Mouse (Mus musculus): ENCODE measurements at regions not wholly inside any gene's neighbourhood (a gene's known extent, or its start where the extent isn't known, plus 50 kb on each side); places are given as distances from the start of the nearest gene placed in this dataset.
"Not testable (repeated sequence)": the region's sequence is repeated elsewhere in the genome, so short reads cannot be mapped to it uniquely, and the experiment has no call there.

- Histone ChIP-seq H3K36me3 (ENCODE audit: insufficient read depth, low read length) (no peaks in the 10 kb centered on the region), H3K27ac (no peak overlapping the region), H3K27me3 (ENCODE audit: insufficient read depth, low read length) (no peaks in the 10 kb centered on the region), H3K4me2 (ENCODE audit: low read depth, low read length) (no peak overlapping the region), H3K4me3 (ENCODE audit: low read length) (no peak overlapping the region), H3K9me3 (ENCODE audit: low read length) (no peaks in the 10 kb centered on the region), H3K9ac (replicated peaks; ENCODE audit: low read length) (no peak overlapping the region), H3K4me1 (ENCODE audit: insufficient read depth, low read length) (no peaks in the 10 kb centered on the region)
- WGBS = 67% methylated on average over 1 of the region's 1 CpGs
- DNase-seq (ENCODE audit: low spot score) (no peak), ATAC-seq (no peak)
- no peak for TF ChIP-seq CTCF (IDR thresholded peaks at IDR 0.05; ENCODE audit: low read depth)
Measured at GRCm38 (mm10) chr6:20627071-20627470, 588.2 kb upstream of the Kcnd2 start.

- H3K27ac ChIP-seq = no peak overlapping the region
- no peak overlapping the region for H3K9ac ChIP-seq (replicated peaks; ENCODE audit: low read length)
- 72% methylated on average over 3 of the region's 3 CpGs for WGBS
- H3K27me3 ChIP-seq (ENCODE audit: insufficient read depth, low read length) = no peaks in the 10 kb centered on the region
- no peaks in the 10 kb centered on the region for H3K4me1 ChIP-seq (ENCODE audit: insufficient read depth, low read length)
- ATAC-seq (no peak), DNase-seq (ENCODE audit: low spot score) (peak; percentile 6)
- no peak overlapping the region for H3K4me2 ChIP-seq (ENCODE audit: low read depth, low read length)
- no peak for TF ChIP-seq CTCF (IDR thresholded peaks at IDR 0.05; ENCODE audit: low read depth)
- no peaks in the 10 kb centered on the region for H3K36me3 ChIP-seq (ENCODE audit: insufficient read depth, low read length)
- no peaks in the 10 kb centered on the region for H3K9me3 ChIP-seq (ENCODE audit: low read length)
- no peak overlapping the region for H3K4me3 ChIP-seq (ENCODE audit: low read length)
Measured at GRCm38 (mm10) chr6:20640301-20640700, 575.0 kb upstream of the Kcnd2 start.

DNA sequence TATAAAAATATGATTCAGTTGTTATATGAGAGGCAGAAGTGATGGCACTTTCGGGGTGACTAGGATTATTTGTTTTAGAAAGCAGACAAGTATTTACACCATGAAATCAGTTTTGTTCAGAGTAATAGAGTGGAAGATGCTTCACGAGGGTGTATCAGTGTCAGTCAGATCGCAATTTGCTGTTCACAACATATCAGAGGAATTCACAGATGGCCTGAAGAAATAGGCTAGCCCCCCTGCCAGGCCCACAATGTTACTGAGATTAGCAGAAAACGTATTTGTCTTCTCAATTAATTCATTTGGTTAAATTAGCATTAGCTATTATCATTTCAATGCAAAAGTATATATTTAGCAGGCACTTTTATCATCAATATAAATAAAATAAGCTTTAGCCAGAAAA, 573.9 kb upstream of the Kcnd2 start:
- H3K4me2 ChIP-seq (ENCODE audit: low read depth, low read length) = no peak overlapping the region
- peak; percentile 32; the same call in 1 of the 2 replicates for ATAC-seq
- no peaks in the 10 kb centered on the region for H3K9me3 ChIP-seq (ENCODE audit: low read length)
- no peaks in the 10 kb centered on the region for H3K4me1 ChIP-seq (ENCODE audit: insufficient read depth, low read length)
- no peak overlapping the region for H3K9ac ChIP-seq (replicated peaks; ENCODE audit: low read length)
- no peaks in the 10 kb centered on the region for H3K27me3 ChIP-seq (ENCODE audit: insufficient read depth, low read length)
- H3K36me3 ChIP-seq (ENCODE audit: insufficient read depth, low read length) = no peaks in the 10 kb centered on the region
- 37% methylated on average over 4 of the region's 4 CpGs for WGBS
- TF ChIP-seq CTCF (IDR thresholded peaks at IDR 0.05; ENCODE audit: low read depth) = no peak
- H3K27ac ChIP-seq = no peak overlapping the region
- DNase-seq (ENCODE audit: low spot score) = peak; percentile 53
- no peak overlapping the region for H3K4me3 ChIP-seq (ENCODE audit: low read length)

GRCm38 (mm10) chr6:20641851-20642250, 573.5 kb upstream of the Kcnd2 start:
- WGBS = 59% methylated on average over 2 of the region's 2 CpGs
- no peaks in the 10 kb centered on the region for H3K9me3 ChIP-seq (ENCODE audit: low read length)

GRCm38 (mm10) chr6:20657042-20657441, 558.3 kb upstream of the Kcnd2 start:
- no peak for TF ChIP-seq CTCF (IDR thresholded peaks at IDR 0.05; ENCODE audit: low read depth)
- H3K27ac ChIP-seq = no peak overlapping the region
- H3K9ac ChIP-seq (replicated peaks; ENCODE audit: low read length) = no peak overlapping the region
- H3K4me2 ChIP-seq (ENCODE audit: low read depth, low read length) = no peak overlapping the region
- no peaks in the 10 kb centered on the region for H3K9me3 ChIP-seq (ENCODE audit: low read length)
- no peak overlapping the region for H3K4me3 ChIP-seq (ENCODE audit: low read length)
- WGBS = 88% methylated on average over 1 of the region's 1 CpGs
- no peaks in the 10 kb centered on the region for H3K4me1 ChIP-seq (ENCODE audit: insufficient read depth, low read length)
- no peaks in the 10 kb centered on the region for H3K36me3 ChIP-seq (ENCODE audit: insufficient read depth, low read length)
- no peak for DNase-seq (ENCODE audit: low spot score)
- no peaks in the 10 kb centered on the region for H3K27me3 ChIP-seq (ENCODE audit: insufficient read depth, low read length)
- ATAC-seq = no peak

More at GRCm38 (mm10) chr6:20641851-20642250, 573.5 kb upstream of the Kcnd2 start:
- Histone ChIP-seq H3K36me3 (ENCODE audit: insufficient read depth, low read length) (no peaks in the 10 kb centered on the region), H3K4me1 (ENCODE audit: insufficient read depth, low read length) (no peaks in the 10 kb centered on the region), H3K4me3 (ENCODE audit: low read length) (no peak overlapping the region), H3K27me3 (ENCODE audit: insufficient read depth, low read length) (no peaks in the 10 kb centered on the region), H3K4me2 (ENCODE audit: low read depth, low read length) (no peak overlapping the region), H3K27ac (no peak overlapping the region), H3K9ac (replicated peaks; ENCODE audit: low read length) (no peak overlapping the region)
- peak; percentile 49 for DNase-seq (ENCODE audit: low spot score)
- ATAC-seq = 0 out of 2 replicates have a peak, but pooled peaks have one; percentile 43
- no peak for TF ChIP-seq CTCF (IDR thresholded peaks at IDR 0.05; ENCODE audit: low read depth)

GRCm38 (mm10) chr6:20673219-20673618, 542.1 kb upstream of the Kcnd2 start:
- H3K4me2 ChIP-seq (ENCODE audit: low read depth, low read length) = no peak overlapping the region
- no peaks in the 10 kb centered on the region for H3K4me1 ChIP-seq (ENCODE audit: insufficient read depth, low read length)
- WGBS = 65% methylated on average over 1 of the region's 1 CpGs
- H3K27ac ChIP-seq = no peak overlapping the region
- H3K27me3 ChIP-seq (ENCODE audit: insufficient read depth, low read length) = no peaks in the 10 kb centered on the region
- no peaks in the 10 kb centered on the region for H3K9me3 ChIP-seq (ENCODE audit: low read length)
- H3K36me3 ChIP-seq (ENCODE audit: insufficient read depth, low read length) = no peaks in the 10 kb centered on the region
- ATAC-seq (no peak), DNase-seq (ENCODE audit: low spot score) (no peak)
- no peak overlapping the region for H3K9ac ChIP-seq (replicated peaks; ENCODE audit: low read length)
- no peak for TF ChIP-seq CTCF (IDR thresholded peaks at IDR 0.05; ENCODE audit: low read depth)
- H3K4me3 ChIP-seq (ENCODE audit: low read length) = no peak overlapping the region

- not testable (repeated sequence) for H3K27ac ChIP-seq; H3K4me3 ChIP-seq (ENCODE audit: low read length); H3K4me2 ChIP-seq (ENCODE audit: low read depth, low read length); H3K36me3 ChIP-seq (ENCODE audit: insufficient read depth, low read length); H3K27me3 ChIP-seq (ENCODE audit: insufficient read depth, low read length); H3K9ac ChIP-seq (replicated peaks; ENCODE audit: low read length); ATAC-seq; H3K4me1 ChIP-seq (ENCODE audit: insufficient read depth, low read length); H3K9me3 ChIP-seq (ENCODE audit: low read length); DNase-seq (ENCODE audit: low spot score)
- 73% methylated on average over 4 of the region's 4 CpGs for WGBS
Measured at GRCm38 (mm10) chr6:20686447-20687238, 528.7 kb upstream of the Kcnd2 start.

DNA sequence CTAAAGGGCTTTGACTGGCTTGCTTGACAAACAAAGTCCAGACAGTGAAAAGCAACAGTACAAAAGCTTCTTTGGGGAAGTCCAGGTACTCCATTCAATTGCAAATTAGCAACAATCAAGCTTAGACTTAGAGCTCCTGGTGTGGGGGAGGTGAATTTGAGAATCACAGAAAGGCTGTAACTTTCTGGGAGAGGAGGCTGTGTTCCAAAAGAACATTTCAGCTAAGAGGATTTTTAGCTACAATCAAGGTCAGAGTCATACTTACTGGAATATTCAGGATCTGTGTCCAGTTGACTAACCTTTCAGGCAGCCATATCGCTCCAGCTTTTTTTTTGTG, 528.1 kb upstream of the Kcnd2 start:
- H3K27me3 ChIP-seq (ENCODE audit: insufficient read depth, low read length); H3K9me3 ChIP-seq (ENCODE audit: low read length); H3K4me2 ChIP-seq (ENCODE audit: low read depth, low read length); DNase-seq (ENCODE audit: low spot score); H3K9ac ChIP-seq (replicated peaks; ENCODE audit: low read length); H3K4me1 ChIP-seq (ENCODE audit: insufficient read depth, low read length); H3K4me3 ChIP-seq (ENCODE audit: low read length); H3K36me3 ChIP-seq (ENCODE audit: insufficient read depth, low read length); H3K27ac ChIP-seq; ATAC-seq: not testable (repeated sequence)
- WGBS = 31% methylated on average over 1 of the region's 1 CpGs

Data from hindbrain, postnatal 0 days (tissue).